Mouse (Mus musculus): Measurements from ENCODE around the gene Dlgap1. TPM values are rescaled to one million over a fixed set of nuclear protein-coding genes. Genes with fewer than 3 reads are reported as not detected.

Dlgap1 gene
- polyA plus RNA-seq, 1 experiment from 2014 or later = 0.08 TPM

DNA sequence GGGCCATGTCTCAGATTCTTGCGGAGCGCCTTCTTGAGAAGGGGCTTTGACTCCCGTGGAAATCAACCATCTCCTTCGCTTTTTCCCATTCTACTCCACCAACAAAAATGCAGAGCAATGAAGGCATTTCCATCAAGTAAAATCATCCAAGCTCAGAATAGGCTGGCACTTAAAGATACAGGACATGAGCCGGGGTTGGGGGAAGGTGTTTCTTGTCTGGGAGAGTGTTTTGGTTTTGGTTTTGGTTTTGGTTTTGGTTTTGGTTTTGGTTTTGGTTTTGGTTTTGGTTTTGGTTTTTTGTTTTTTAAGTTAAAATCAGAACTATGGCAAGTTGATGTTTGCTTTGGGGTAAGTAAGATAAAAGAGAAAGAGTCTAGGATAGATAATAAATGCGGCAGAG, 466.7 kb downstream of the Dlgap1 start:
- Histone ChIP-seq H3K9ac (no peak overlapping the region), H3K9me3 (replicated peaks) (no peaks in the 10 kb centered on the region), H3K4me3 (no peak overlapping the region), H3K27me3 (replicated peaks) (no peaks in the 10 kb centered on the region), H3K36me3 (no peaks in the 10 kb centered on the region), H3K4me2 (no peak overlapping the region), H3K4me1 (no peaks in the 10 kb centered on the region), H3K27ac (no peak overlapping the region)
- no peak for ATAC-seq
- 72% methylated on average over 6 of the region's 6 CpGs for WGBS (ENCODE audit: insufficient replicate concordance)

DNA sequence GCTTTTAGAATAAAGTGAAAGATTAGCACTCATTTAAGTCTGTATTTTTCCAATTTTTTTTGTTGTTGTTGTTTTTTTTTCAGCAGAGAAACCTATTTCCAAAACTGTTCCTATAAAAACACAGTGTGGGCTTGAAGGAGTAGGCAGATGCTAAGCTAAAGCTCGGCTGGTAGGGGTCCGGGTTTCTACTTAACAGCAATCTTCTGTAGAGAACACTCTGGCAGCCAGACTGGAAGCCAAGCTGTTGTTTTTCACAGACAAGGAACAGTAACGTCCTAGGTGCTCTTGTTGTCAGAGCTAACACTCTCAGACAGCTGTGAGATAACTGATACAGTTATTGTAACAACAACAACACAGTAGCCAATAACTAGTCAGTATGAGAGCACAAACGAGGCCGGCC, 468.4 kb downstream of the Dlgap1 start:
- Histone ChIP-seq H3K9ac (no peak overlapping the region), H3K27ac (no peak overlapping the region), H3K4me2 (no peak overlapping the region), H3K4me1 (no peaks in the 10 kb centered on the region), H3K4me3 (no peak overlapping the region), H3K27me3 (replicated peaks) (no peaks in the 10 kb centered on the region), H3K9me3 (replicated peaks) (no peaks in the 10 kb centered on the region), H3K36me3 (no peaks in the 10 kb centered on the region)
- no peak for ATAC-seq
- 55% methylated on average over 5 of the region's 5 CpGs for WGBS (ENCODE audit: insufficient replicate concordance)

DNA sequence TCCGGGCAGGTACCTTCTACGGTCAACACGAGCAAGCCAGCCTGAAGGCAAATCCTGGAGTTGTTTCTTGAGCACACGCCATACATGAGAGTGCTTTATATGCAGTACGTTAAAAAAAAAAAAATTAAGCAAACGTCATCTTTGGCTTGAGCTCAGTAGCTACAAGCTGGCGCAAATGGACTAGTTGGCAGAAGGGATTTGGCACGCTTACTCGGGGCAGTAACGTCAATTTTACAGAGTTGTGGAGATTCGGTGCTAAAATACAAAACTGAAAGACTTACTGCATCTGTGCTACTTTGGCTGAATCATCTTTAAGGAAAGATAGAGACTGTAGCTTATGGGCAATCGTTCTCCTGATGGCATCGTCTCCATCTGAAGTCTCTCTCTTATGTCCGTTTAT, 474.1 kb downstream of the Dlgap1 start:
- H3K36me3 ChIP-seq = no peaks in the 10 kb centered on the region
- no peaks in the 10 kb centered on the region for H3K27me3 ChIP-seq (replicated peaks)
- no peak overlapping the region for H3K9ac ChIP-seq
- WGBS (ENCODE audit: insufficient replicate concordance) = 85% methylated on average over 14 of the region's 14 CpGs
- no peak for ATAC-seq
- H3K4me2 ChIP-seq = no peak overlapping the region
- no peaks in the 10 kb centered on the region for H3K9me3 ChIP-seq (replicated peaks)
- H3K27ac ChIP-seq = no peak overlapping the region
- no peaks in the 10 kb centered on the region for H3K4me1 ChIP-seq
- H3K4me3 ChIP-seq = no peak overlapping the region

DNA sequence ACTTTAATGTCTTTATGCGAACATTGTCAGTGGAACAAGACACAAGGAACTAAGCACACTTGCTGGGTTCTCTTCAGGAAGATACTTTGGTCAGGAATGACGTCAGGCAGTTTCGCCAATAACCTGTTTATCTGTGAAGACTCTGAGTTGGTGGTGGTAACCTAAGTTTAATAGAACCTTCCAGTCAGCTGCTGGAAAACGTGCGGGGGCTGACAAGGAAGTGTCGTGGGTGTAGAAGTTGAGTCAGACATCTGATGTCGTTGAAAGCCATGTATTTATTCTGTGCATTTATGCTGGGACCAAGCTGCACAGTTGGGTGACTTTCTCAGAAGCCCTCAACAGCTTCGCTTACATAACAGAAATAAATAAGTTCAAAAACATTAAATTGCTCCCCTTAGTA, 477.6 kb downstream of the Dlgap1 start:
- ATAC-seq = no peak
- H3K9ac ChIP-seq = no peak overlapping the region
- H3K4me2 ChIP-seq = no peak overlapping the region
- H3K27me3 ChIP-seq (replicated peaks) = no peaks in the 10 kb centered on the region
- no peaks in the 10 kb centered on the region for H3K36me3 ChIP-seq
- H3K4me3 ChIP-seq = no peak overlapping the region
- H3K9me3 ChIP-seq (replicated peaks) = no peaks in the 10 kb centered on the region
- H3K27ac ChIP-seq = no peak overlapping the region
- no peaks in the 10 kb centered on the region for H3K4me1 ChIP-seq
- WGBS (ENCODE audit: insufficient replicate concordance) = 67% methylated on average over 8 of the region's 8 CpGs

DNA sequence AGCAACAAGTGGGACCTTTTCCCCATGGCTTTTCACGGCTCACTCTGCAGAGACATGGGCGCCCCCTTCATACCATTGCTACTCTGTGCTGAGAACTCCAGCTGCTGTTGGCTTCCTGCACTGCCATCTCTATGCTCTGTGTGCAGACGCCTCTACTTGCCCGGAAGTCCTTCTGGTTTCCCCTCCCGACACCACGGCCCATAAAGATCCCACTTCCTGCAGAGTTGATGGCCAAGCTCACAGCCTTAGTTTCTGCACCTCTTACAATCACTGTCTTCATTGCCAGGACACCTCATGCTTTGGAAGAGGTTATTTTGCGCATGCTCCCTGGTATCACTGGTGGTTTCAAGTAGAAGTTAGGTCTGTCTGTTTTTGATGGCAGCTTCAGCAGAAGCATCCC, 486.2 kb downstream of the Dlgap1 start:
- H3K27ac ChIP-seq = no peak overlapping the region
- H3K4me1 ChIP-seq = no peaks in the 10 kb centered on the region
- H3K27me3 ChIP-seq (replicated peaks) = no peaks in the 10 kb centered on the region
- WGBS (ENCODE audit: insufficient replicate concordance) = 54% methylated on average over 7 of the region's 7 CpGs
- H3K36me3 ChIP-seq = no peaks in the 10 kb centered on the region
- no peak overlapping the region for H3K4me2 ChIP-seq
- H3K4me3 ChIP-seq = no peak overlapping the region
- ATAC-seq = no peak
- no peak overlapping the region for H3K9ac ChIP-seq
- H3K9me3 ChIP-seq (replicated peaks) = no peaks in the 10 kb centered on the region

DNA sequence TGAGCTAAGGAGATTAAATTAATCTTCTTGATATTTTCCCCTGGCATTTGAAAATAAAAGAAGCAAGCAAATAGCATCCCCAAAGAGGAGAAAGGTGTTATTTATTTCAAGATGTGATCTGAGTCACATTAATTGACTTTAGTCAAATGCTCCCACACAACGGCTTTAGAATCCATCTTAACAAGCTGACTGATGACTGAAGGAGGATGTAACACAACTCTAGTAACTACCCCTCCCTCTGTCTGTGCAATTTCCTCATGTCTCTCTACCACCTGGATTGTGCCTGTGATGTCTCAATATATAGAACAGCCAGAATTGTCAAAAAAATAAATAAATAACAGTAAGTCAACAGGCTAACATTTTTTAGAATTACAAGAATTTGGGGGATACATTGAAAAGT, 488.2 kb downstream of the Dlgap1 start:
- 74% methylated on average over 1 of the region's 1 CpGs for WGBS (ENCODE audit: insufficient replicate concordance)
- Histone ChIP-seq H3K4me1 (no peaks in the 10 kb centered on the region), H3K4me3 (no peak overlapping the region), H3K4me2 (no peak overlapping the region), H3K36me3 (no peaks in the 10 kb centered on the region), H3K27me3 (replicated peaks) (no peaks in the 10 kb centered on the region), H3K27ac (no peak overlapping the region), H3K9ac (no peak overlapping the region), H3K9me3 (replicated peaks) (no peaks in the 10 kb centered on the region)
- no peak for ATAC-seq

DNA sequence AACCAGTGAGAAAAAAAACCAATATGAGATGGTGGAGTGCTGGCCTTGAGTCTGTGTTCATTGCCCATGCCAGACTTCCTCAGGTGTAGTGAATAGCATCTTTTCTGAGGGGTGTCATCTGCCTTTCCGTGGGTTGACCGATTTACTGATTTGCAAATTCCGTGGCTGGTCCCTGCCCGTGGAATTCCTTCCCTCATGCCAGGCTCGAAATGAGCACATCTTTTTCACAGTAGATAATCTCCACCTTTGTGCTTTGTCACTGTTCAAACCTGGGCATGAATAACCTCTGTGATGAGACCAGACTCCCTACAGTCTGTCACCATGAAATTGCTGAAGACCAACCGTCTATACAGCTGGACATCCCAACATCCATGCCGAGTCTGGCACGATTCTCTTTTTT, 493.4 kb downstream of the Dlgap1 start:
- no peak for ATAC-seq
- Histone ChIP-seq H3K4me1 (no peaks in the 10 kb centered on the region), H3K27me3 (replicated peaks) (no peaks in the 10 kb centered on the region), H3K4me3 (no peak overlapping the region), H3K4me2 (no peak overlapping the region), H3K9me3 (replicated peaks) (no peaks in the 10 kb centered on the region), H3K36me3 (no peaks in the 10 kb centered on the region), H3K9ac (no peak overlapping the region), H3K27ac (no peak overlapping the region)
- 73% methylated on average over 8 of the region's 8 CpGs for WGBS (ENCODE audit: insufficient replicate concordance)

DNA sequence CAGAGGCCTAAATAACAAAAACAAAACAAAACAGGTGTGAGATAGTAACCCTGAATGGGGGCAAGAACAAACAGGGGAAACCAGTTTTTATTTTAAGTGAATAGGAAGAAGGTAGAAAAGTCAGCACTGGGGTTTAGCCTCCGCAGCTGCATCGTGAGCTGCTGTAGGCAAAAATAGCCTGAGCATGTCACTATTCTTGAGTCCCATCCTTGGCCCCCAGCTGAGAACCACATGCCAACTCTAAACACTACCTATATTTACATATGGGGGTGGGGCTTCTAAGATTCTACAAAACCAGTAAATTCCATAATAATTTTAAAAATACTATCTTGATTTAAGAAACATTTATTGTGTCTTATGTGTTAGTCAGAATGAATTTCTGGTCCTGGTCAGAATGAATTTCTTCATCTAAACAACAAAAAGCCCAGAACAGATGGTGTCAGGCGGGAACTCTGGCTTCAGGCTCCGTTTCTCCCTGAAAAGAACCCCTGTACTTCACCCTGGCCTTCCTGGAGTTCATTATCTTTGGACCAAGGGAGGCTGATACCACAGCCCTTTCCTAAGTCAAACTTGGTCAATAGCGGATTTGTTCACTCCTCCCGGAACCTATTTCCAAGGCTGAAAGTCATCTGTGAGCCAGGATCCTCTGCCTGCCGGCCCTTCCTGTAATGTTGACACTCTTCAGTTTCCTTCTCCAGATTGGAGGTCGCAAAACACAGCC, 494.1 kb downstream of the Dlgap1 start:
- Histone ChIP-seq H3K4me3 (no peak overlapping the region), H3K4me2 (no peak overlapping the region), H3K9me3 (replicated peaks) (no peaks in the 10 kb centered on the region), H3K36me3 (no peaks in the 10 kb centered on the region), H3K27me3 (replicated peaks) (no peaks in the 10 kb centered on the region), H3K9ac (no peak overlapping the region), H3K4me1 (no peaks in the 10 kb centered on the region), H3K27ac (no peak overlapping the region)
- ATAC-seq = no peak
- WGBS (ENCODE audit: insufficient replicate concordance) = 64% methylated on average over 8 of the region's 8 CpGs

DNA sequence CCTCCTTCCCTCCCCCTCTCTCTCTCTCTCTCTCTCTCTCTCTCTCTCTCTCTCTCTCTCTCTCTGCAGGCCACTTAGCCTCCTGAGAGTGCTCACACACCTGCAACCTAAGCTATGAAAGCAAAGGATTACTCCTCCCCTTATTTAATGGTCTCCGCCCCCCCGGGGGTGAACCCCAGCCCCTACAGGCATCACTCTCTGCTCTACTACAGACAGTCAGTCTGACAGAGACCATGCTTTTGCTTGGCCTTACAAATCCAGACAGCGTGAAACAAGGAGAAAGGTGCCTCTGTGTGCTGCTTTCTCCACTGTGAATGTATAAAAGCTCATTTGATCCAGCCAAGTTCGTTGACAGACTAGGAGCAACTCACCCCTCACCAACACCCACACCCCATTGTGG, 497.5 kb downstream of the Dlgap1 start:
- Histone ChIP-seq H3K36me3 (no peaks in the 10 kb centered on the region), H3K27ac (no peak overlapping the region), H3K4me1 (no peaks in the 10 kb centered on the region), H3K9me3 (replicated peaks) (no peaks in the 10 kb centered on the region), H3K27me3 (replicated peaks) (no peaks in the 10 kb centered on the region), H3K4me3 (no peak overlapping the region), H3K4me2 (no peak overlapping the region), H3K9ac (no peak overlapping the region)
- 52% methylated on average over 4 of the region's 4 CpGs for WGBS (ENCODE audit: insufficient replicate concordance)
- no peak for ATAC-seq

DNA sequence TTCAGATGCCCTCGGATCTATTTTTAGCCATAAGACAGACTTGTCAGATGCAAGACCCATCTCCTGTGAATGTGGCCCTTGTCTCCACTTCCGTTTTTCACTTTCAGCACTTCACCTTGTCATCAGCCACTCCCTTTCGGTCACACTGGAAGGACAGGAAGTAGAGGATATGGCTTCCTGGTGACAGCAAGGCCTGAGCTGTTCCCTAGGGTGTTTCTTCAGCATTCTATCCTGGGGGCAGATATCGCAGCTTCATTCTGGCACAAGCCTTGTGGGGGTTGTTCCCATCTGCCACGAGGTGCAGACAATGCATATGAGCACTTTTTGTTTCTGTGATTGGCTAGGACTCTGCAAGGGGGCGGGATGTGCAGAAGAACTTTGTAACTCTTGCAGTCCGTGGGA, 502.1 kb downstream of the Dlgap1 start:
- no peaks in the 10 kb centered on the region for H3K27me3 ChIP-seq (replicated peaks)
- no peak overlapping the region for H3K4me3 ChIP-seq
- H3K9me3 ChIP-seq (replicated peaks) = no peaks in the 10 kb centered on the region
- H3K4me1 ChIP-seq = no peaks in the 10 kb centered on the region
- no peak overlapping the region for H3K9ac ChIP-seq
- no peak for ATAC-seq
- H3K27ac ChIP-seq = no peak overlapping the region
- 44% methylated on average over 7 of the region's 7 CpGs for WGBS (ENCODE audit: insufficient replicate concordance)
- no peaks in the 10 kb centered on the region for H3K36me3 ChIP-seq
- H3K4me2 ChIP-seq = no peak overlapping the region

DNA sequence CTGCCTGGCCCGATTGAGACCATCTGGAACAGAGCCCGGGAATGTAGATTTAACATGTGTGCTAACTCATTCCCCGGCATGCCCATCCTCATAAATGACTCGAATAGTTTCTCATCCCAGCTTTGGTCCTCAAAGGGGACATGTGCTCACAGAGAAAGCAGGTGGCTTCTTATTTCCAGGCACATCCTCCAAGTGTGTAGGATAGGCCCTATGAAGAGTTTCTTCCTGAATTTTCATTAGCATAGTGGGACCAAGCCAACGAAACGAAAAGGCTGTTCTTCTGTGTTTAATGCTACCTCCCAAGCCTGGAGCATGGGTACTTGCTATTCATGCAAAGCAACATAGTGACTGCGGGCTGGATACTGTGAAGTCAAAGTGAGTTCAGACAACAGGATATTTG, 503.3 kb downstream of the Dlgap1 start:
- Histone ChIP-seq H3K27me3 (replicated peaks) (no peaks in the 10 kb centered on the region), H3K9me3 (replicated peaks) (no peaks in the 10 kb centered on the region), H3K4me1 (no peaks in the 10 kb centered on the region), H3K36me3 (no peaks in the 10 kb centered on the region), H3K4me3 (no peak overlapping the region), H3K9ac (no peak overlapping the region), H3K27ac (no peak overlapping the region), H3K4me2 (no peak overlapping the region)
- WGBS (ENCODE audit: insufficient replicate concordance) = 69% methylated on average over 7 of the region's 7 CpGs
- no peak for ATAC-seq

DNA sequence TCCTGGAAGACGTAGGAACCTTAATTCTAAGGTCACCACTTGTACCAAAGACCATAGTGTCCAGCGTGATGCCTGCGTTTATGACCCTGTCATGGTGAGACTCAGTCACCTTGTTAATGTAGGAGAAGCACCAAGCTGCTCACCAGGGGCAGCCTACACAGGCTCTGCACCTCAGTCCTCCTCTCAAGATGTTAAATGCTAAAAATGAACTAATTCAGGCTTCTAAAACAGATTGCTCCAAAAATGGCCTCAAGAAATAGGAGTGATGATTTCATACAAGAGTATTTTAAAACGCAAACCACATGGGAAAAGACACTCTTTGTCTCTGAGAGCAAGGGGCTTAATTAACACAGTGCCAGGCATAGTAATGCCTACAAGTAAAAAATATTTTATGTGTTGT, 505.0 kb downstream of the Dlgap1 start:
- Histone ChIP-seq H3K9me3 (replicated peaks) (no peaks in the 10 kb centered on the region), H3K4me3 (no peak overlapping the region), H3K4me1 (no peaks in the 10 kb centered on the region), H3K27ac (no peak overlapping the region), H3K27me3 (replicated peaks) (no peaks in the 10 kb centered on the region), H3K9ac (no peak overlapping the region), H3K4me2 (no peak overlapping the region), H3K36me3 (no peaks in the 10 kb centered on the region)
- no peak for ATAC-seq
- WGBS (ENCODE audit: insufficient replicate concordance) = 69% methylated on average over 4 of the region's 4 CpGs

DNA sequence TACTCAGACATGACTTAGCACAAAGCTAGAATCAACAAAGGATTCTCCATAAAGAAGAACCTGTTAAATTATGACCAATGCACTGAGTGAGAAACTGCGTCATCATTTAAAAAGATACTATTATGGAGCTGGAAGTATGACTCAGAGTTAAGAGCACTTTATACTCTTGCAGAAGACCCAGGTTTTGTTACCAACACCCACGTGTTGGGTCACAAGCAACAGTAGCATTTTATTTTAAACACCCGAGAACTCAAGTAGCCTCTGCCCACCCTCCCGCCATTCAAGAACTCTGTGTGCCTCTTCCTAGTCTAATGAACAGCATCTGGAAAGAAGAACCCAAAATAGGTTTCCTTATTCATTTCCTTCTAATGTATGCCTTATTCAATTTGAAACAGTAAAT, 514.8 kb downstream of the Dlgap1 start:
- Histone ChIP-seq H3K9ac (no peak overlapping the region), H3K4me3 (no peak overlapping the region), H3K4me1 (no peaks in the 10 kb centered on the region), H3K27ac (no peak overlapping the region), H3K36me3 (no peaks in the 10 kb centered on the region), H3K4me2 (no peak overlapping the region), H3K9me3 (replicated peaks) (no peaks in the 10 kb centered on the region), H3K27me3 (replicated peaks) (no peaks in the 10 kb centered on the region)
- ATAC-seq = no peak
- WGBS (ENCODE audit: insufficient replicate concordance) = 72% methylated on average over 4 of the region's 4 CpGs
